Mouse (Mus musculus) CD4-positive naive resting alpha-beta T cell, adult 57 days (primary cell): ENCODE measurements around the gene Atoh7. TPM values are rescaled to one million over a fixed set of nuclear protein-coding genes. Genes with fewer than 3 reads are reported as not detected.

Experiments
- total RNA-seq: library from RNA; stranded (reverse); gene quantifications from one replicate; pipeline ENCODE4 v1.2.4, GENCODE M21; 2023

Gene Atoh7
- total RNA-seq: not detected

DNA sequence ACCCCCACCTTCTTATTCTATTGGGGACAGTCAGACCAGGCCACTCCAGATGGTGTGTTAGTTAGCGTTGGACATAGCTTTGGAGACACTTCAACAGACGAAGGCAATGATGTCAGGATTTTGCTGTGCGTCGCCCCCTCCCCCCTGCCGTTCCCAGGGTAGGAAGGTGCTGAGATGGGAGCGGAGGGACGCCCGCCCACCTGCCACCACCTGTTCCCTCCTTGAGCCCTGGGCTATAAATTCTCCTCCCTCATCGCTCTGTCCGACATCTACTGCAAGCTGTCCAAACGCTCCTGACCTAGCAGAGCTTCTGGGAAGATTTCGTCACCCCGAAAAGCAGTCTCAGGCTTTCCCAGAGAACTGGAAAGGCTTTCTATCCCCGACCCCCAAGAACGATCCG is at the start of gene Atoh7:
Gene Atoh7 (plus strand): TSS at position 131 of the 400 bp plus-strand sequence.

DNA sequence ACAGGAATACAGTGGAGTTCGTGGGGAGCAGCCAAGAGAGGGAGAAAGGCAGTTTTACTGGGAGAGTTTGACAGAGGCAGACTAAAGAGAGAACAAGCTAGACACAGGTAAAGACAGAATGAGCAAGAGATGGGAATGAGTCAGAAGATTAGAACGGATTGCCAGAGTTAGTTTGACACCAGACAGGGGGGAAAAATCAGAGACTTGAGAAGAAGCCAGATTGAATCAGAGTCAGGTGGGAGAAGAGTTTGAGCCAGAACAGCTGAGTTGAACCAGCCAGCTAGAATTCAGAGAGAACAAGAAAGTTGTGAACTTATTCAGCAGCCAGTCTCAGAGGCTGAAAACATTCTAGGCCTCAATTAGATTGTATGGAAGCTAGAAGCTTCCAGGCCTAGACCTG is 39.6 kb upstream of the Atoh7 start, which contains the start of gene Pbld1:
Gene Pbld1 (plus strand): TSS at position 301 of the 400 bp plus-strand sequence.

Other genes starting within 250 kb of the Atoh7 start
- gene Tet1, start 190.7 kb upstream of the Atoh7 start, total RNA-seq: 28.6 TPM
- 9.8 TPM for gene Slc25a16, start 179.0 kb upstream of the Atoh7 start, total RNA-seq
- 0.53 TPM for gene Dna2, start 152.6 kb upstream of the Atoh7 start, total RNA-seq
- gene Rufy2, start 119.4 kb upstream of the Atoh7 start, total RNA-seq: 46.1 TPM
- 85.5 TPM for gene Hnrnph3, start 75.4 kb upstream of the Atoh7 start, total RNA-seq
- 2.3 TPM for gene Pbld2, start 75.3 kb upstream of the Atoh7 start, total RNA-seq
- not detected for gene Pbld1, start 39.5 kb upstream of the Atoh7 start, total RNA-seq
- gene Mypn, start 104.3 kb downstream of the Atoh7 start, total RNA-seq: not detected
- gene Herc4, start 144.2 kb downstream of the Atoh7 start, total RNA-seq: 168 TPM